Mouse (Mus musculus): Measurements from ENCODE around the gene Sprr2a2. TPM values are rescaled to one million over a fixed set of nuclear protein-coding genes. Genes with fewer than 3 reads are reported as not detected.
"Not testable (repeated sequence)": the region's sequence is repeated elsewhere in the genome, so short reads cannot be mapped to it uniquely, and the experiment has no call there.

The Sprr2a2 gene
- polyA plus RNA-seq, 1 experiment from 2014 or later = 2,249 TPM

- ATAC-seq (ENCODE audit: insufficient read depth, low FRiP score); H3K27ac ChIP-seq (ENCODE audit: low read length): not testable (repeated sequence)
- no CpG with 5 or more reads among the region's 2 CpGs for WGBS
Measured at GRCm38 (mm10) chr3:92263462-92263861, 47.7 kb downstream of the Sprr2a2 start.

GRCm38 (mm10) chr3:92271414-92271985, 55.8 kb downstream of the Sprr2a2 start:
- ATAC-seq (ENCODE audit: insufficient read depth, low FRiP score) = peak; percentile 45; the same call in 1 of the 2 replicates
- not testable (repeated sequence) for H3K4me2 ChIP-seq (ENCODE audit: low read depth, low read length); H3K4me1 ChIP-seq (ENCODE audit: control insufficient read depth, insufficient read depth, low read length); H3K27ac ChIP-seq (ENCODE audit: low read length); H3K9me3 ChIP-seq (replicated peaks; ENCODE audit: control insufficient read depth, low read length); H3K9ac ChIP-seq (ENCODE audit: low read length); H3K4me3 ChIP-seq (replicated peaks; ENCODE audit: low read length); H3K36me3 ChIP-seq (ENCODE audit: control insufficient read depth, insufficient read depth, low read length); H3K27me3 ChIP-seq (ENCODE audit: control insufficient read depth, insufficient read depth, low read length)
- WGBS = no CpG with 5 or more reads among the region's 4 CpGs

More at GRCm38 (mm10) chr3:92263462-92263861, 47.7 kb downstream of the Sprr2a2 start:
- H3K9me3 ChIP-seq (replicated peaks; ENCODE audit: control insufficient read depth, low read length); H3K4me1 ChIP-seq (ENCODE audit: control insufficient read depth, insufficient read depth, low read length); H3K36me3 ChIP-seq (ENCODE audit: control insufficient read depth, insufficient read depth, low read length); H3K4me2 ChIP-seq (ENCODE audit: low read depth, low read length); H3K4me3 ChIP-seq (replicated peaks; ENCODE audit: low read length); H3K9ac ChIP-seq (ENCODE audit: low read length); H3K27me3 ChIP-seq (ENCODE audit: control insufficient read depth, insufficient read depth, low read length): not testable (repeated sequence)

GRCm38 (mm10) chr3:92273504-92273903, 57.8 kb downstream of the Sprr2a2 start:
- not testable (repeated sequence) for ATAC-seq (ENCODE audit: insufficient read depth, low FRiP score); H3K36me3 ChIP-seq (ENCODE audit: control insufficient read depth, insufficient read depth, low read length); H3K9ac ChIP-seq (ENCODE audit: low read length); H3K27me3 ChIP-seq (ENCODE audit: control insufficient read depth, insufficient read depth, low read length); H3K9me3 ChIP-seq (replicated peaks; ENCODE audit: control insufficient read depth, low read length); H3K4me2 ChIP-seq (ENCODE audit: low read depth, low read length); H3K4me1 ChIP-seq (ENCODE audit: control insufficient read depth, insufficient read depth, low read length); H3K27ac ChIP-seq (ENCODE audit: low read length); H3K4me3 ChIP-seq (replicated peaks; ENCODE audit: low read length)

- ATAC-seq (ENCODE audit: insufficient read depth, low FRiP score); H3K27ac ChIP-seq (ENCODE audit: low read length); H3K4me3 ChIP-seq (replicated peaks; ENCODE audit: low read length); H3K9ac ChIP-seq (ENCODE audit: low read length); H3K27me3 ChIP-seq (ENCODE audit: control insufficient read depth, insufficient read depth, low read length); H3K9me3 ChIP-seq (replicated peaks; ENCODE audit: control insufficient read depth, low read length); H3K4me1 ChIP-seq (ENCODE audit: control insufficient read depth, insufficient read depth, low read length); H3K4me2 ChIP-seq (ENCODE audit: low read depth, low read length); H3K36me3 ChIP-seq (ENCODE audit: control insufficient read depth, insufficient read depth, low read length): not testable (repeated sequence)
- no CpG with 5 or more reads among the region's 1 CpGs for WGBS
Measured at GRCm38 (mm10) chr3:92274018-92274417, 58.3 kb downstream of the Sprr2a2 start.

GRCm38 (mm10) chr3:92279663-92280062, 63.9 kb downstream of the Sprr2a2 start:
- ATAC-seq (ENCODE audit: insufficient read depth, low FRiP score) = not testable (repeated sequence)

GRCm38 (mm10) chr3:92280963-92281606, 65.4 kb downstream of the Sprr2a2 start:
- not testable (repeated sequence) for H3K4me1 ChIP-seq (ENCODE audit: control insufficient read depth, insufficient read depth, low read length); H3K27ac ChIP-seq (ENCODE audit: low read length); H3K4me2 ChIP-seq (ENCODE audit: low read depth, low read length); H3K9me3 ChIP-seq (replicated peaks; ENCODE audit: control insufficient read depth, low read length); H3K27me3 ChIP-seq (ENCODE audit: control insufficient read depth, insufficient read depth, low read length); H3K9ac ChIP-seq (ENCODE audit: low read length); H3K36me3 ChIP-seq (ENCODE audit: control insufficient read depth, insufficient read depth, low read length); H3K4me3 ChIP-seq (replicated peaks; ENCODE audit: low read length)
- 15% methylated on average over 5 of the region's 12 CpGs for WGBS
- ATAC-seq (ENCODE audit: insufficient read depth, low FRiP score) = peak; percentile 80

More at GRCm38 (mm10) chr3:92279663-92280062, 63.9 kb downstream of the Sprr2a2 start:
- not testable (repeated sequence) for H3K9me3 ChIP-seq (replicated peaks; ENCODE audit: control insufficient read depth, low read length); H3K36me3 ChIP-seq (ENCODE audit: control insufficient read depth, insufficient read depth, low read length); H3K27me3 ChIP-seq (ENCODE audit: control insufficient read depth, insufficient read depth, low read length); H3K4me3 ChIP-seq (replicated peaks; ENCODE audit: low read length); H3K4me2 ChIP-seq (ENCODE audit: low read depth, low read length); H3K4me1 ChIP-seq (ENCODE audit: control insufficient read depth, insufficient read depth, low read length); H3K27ac ChIP-seq (ENCODE audit: low read length); H3K9ac ChIP-seq (ENCODE audit: low read length)

GRCm38 (mm10) chr3:92285101-92285500, 69.4 kb downstream of the Sprr2a2 start, which contains the start of gene Sprr2a3:
Sprr2a3 (plus strand) TSS chr3:92285417.
- H3K4me2 ChIP-seq (ENCODE audit: low read depth, low read length); H3K27ac ChIP-seq (ENCODE audit: low read length); H3K4me3 ChIP-seq (replicated peaks; ENCODE audit: low read length); H3K27me3 ChIP-seq (ENCODE audit: control insufficient read depth, insufficient read depth, low read length); H3K4me1 ChIP-seq (ENCODE audit: control insufficient read depth, insufficient read depth, low read length); H3K9ac ChIP-seq (ENCODE audit: low read length); H3K36me3 ChIP-seq (ENCODE audit: control insufficient read depth, insufficient read depth, low read length); H3K9me3 ChIP-seq (replicated peaks; ENCODE audit: control insufficient read depth, low read length): not testable (repeated sequence)
- 100% methylated on average over 1 of the region's 1 CpGs for WGBS
- ATAC-seq (ENCODE audit: insufficient read depth, low FRiP score) = peak; percentile 64

GRCm38 (mm10) chr3:92288489-92288888, 72.8 kb downstream of the Sprr2a2 start:
- not testable (repeated sequence) for H3K9ac ChIP-seq (ENCODE audit: low read length); H3K4me2 ChIP-seq (ENCODE audit: low read depth, low read length); H3K9me3 ChIP-seq (replicated peaks; ENCODE audit: control insufficient read depth, low read length); H3K27me3 ChIP-seq (ENCODE audit: control insufficient read depth, insufficient read depth, low read length); H3K27ac ChIP-seq (ENCODE audit: low read length); ATAC-seq (ENCODE audit: insufficient read depth, low FRiP score); H3K4me1 ChIP-seq (ENCODE audit: control insufficient read depth, insufficient read depth, low read length); H3K4me3 ChIP-seq (replicated peaks; ENCODE audit: low read length); H3K36me3 ChIP-seq (ENCODE audit: control insufficient read depth, insufficient read depth, low read length)
- 78% methylated on average over 5 of the region's 6 CpGs for WGBS

All from stomach, embryonic 16.5 days (tissue).